Mouse (Mus musculus) intestine, embryonic 14.5 days (tissue): ENCODE results near the gene Cemip2. TPM values are rescaled to one million over a fixed set of nuclear protein-coding genes. Genes with fewer than 3 reads are reported as not detected.

Source experiments
- ATAC-seq: fragments of 200-750 bp; cut with Nextera tagmentation; replicated peaks from 2 replicates; pipeline ENCODE4 v1.8.0; 2017; ENCODE audit warnings: low read depth, moderate number of reproducible peaks, moderate TSS enrichment, moderate library complexity; ENCODE audit not compliant: low FRiP score, low TSS enrichment
- DNase-seq: peaks from one replicate; pipeline ENCODE4 v3.0.0-alpha.2; 2018; ENCODE audit warnings: low spot score
- H3K27ac ChIP-seq: fragments of 300-500 bp; sonication (generic); 2 replicates; pipeline ENCODE4 v1.5.1; 2014; ENCODE audit warnings: low read depth, mild to moderate bottlenecking, control low read depth
- H3K27me3 ChIP-seq: fragments of 300-500 bp; sonication (generic); replicated peaks from 2 replicates; pipeline ENCODE4 v1.6.1; 2014; ENCODE audit warnings: low read length, control low read depth; ENCODE audit not compliant: control insufficient read depth, insufficient read depth
- H3K36me3 ChIP-seq: fragments of 300-500 bp; sonication (generic); 2 replicates; pipeline ENCODE4 v1.6.1; 2014; ENCODE audit warnings: low read length, control low read depth; ENCODE audit not compliant: control insufficient read depth, insufficient read depth
- H3K4me1 ChIP-seq: fragments of 300-500 bp; sonication (generic); replicated peaks from 2 replicates; pipeline ENCODE4 v1.6.1; 2014; ENCODE audit warnings: low read length, control low read depth, mixed read lengths; ENCODE audit not compliant: control insufficient read depth, insufficient read depth
- H3K4me2 ChIP-seq: fragments of 300-500 bp; sonication (generic); 2 replicates; pipeline ENCODE4 v1.6.1; 2014; ENCODE audit warnings: low read length
- H3K4me3 ChIP-seq: fragments of 300-500 bp; sonication (generic); 2 replicates; pipeline ENCODE4 v1.5.1; 2014; ENCODE audit warnings: low read depth, low read length, control low read depth, mixed read lengths
- H3K9ac ChIP-seq: fragments of 300-500 bp; sonication (generic); 2 replicates; pipeline ENCODE4 v1.6.1; 2014; ENCODE audit warnings: mild to moderate bottlenecking, low read length
- H3K9me3 ChIP-seq: fragments of 300-500 bp; sonication (generic); 2 replicates; pipeline ENCODE4 v1.6.1; 2016; ENCODE audit warnings: low read length, control low read depth; ENCODE audit not compliant: control insufficient read depth
- WGBS: fragments of 180-500 bp; shearing (Covaris S2); extraction: QIAGEN DNeasy Blood & Tissue Kit; methylation state at CpG from one replicate; pipeline ENCODE4 v1.1.7; 2014; 5-methylcytosine and 5-hydroxymethylcytosine counted together
- polyA plus RNA-seq: library from polyadenylated mRNA; unstranded; fragments of >200 nt; fragmentation: Nextera tagmentation; extraction: Ambion mirVana; gene quantifications from 2 replicates; pipeline ENCODE4 v1.2.1, GENCODE M21; 2014

The Cemip2 gene
- polyA plus RNA-seq, 1 experiment from 2014 or later = 14.8 TPM

GRCm38 (mm10) chr19:21791826-21792225 lies 13.7 kb downstream of the Cemip2 start:
- no peaks in the 10 kb centered on the region for H3K4me1 ChIP-seq
- peaks cover 11% of the 10 kb centered on the region; the same call in 1 of the 2 replicates for H3K36me3 ChIP-seq
- DNase-seq (no peak), ATAC-seq (no peak)
- no peaks in the 10 kb centered on the region for H3K9me3 ChIP-seq
- no peak overlapping the region for H3K4me3 ChIP-seq
- no peak overlapping the region for H3K9ac ChIP-seq
- H3K4me2 ChIP-seq = no peak overlapping the region
- WGBS = 90% methylated on average over 4 of the region's 4 CpGs
- no peaks in the 10 kb centered on the region for H3K27me3 ChIP-seq
- H3K27ac ChIP-seq = no peak overlapping the region

GRCm38 (mm10) chr19:21792587-21793175 lies 14.5 kb downstream of the Cemip2 start:
- 94% methylated on average over 26 of the region's 26 CpGs for WGBS
- H3K27ac ChIP-seq = no peak overlapping the region
- peaks cover 17% of the 10 kb centered on the region for H3K36me3 ChIP-seq
- no peak overlapping the region for H3K4me2 ChIP-seq
- H3K4me3 ChIP-seq = no peak overlapping the region
- H3K27me3 ChIP-seq = no peaks in the 10 kb centered on the region
- no peaks in the 10 kb centered on the region for H3K9me3 ChIP-seq
- no peaks in the 10 kb centered on the region for H3K4me1 ChIP-seq
- DNase-seq (no peak), ATAC-seq (no peak)
- no peak overlapping the region for H3K9ac ChIP-seq

- no peaks in the 10 kb centered on the region for H3K27me3 ChIP-seq
- no peak overlapping the region for H3K4me3 ChIP-seq
- H3K9me3 ChIP-seq = no peaks in the 10 kb centered on the region
- no peak overlapping the region for H3K4me2 ChIP-seq
- H3K36me3 ChIP-seq = peaks cover 33% of the 10 kb centered on the region
- H3K4me1 ChIP-seq = 0 out of 2 replicates have a peak, but pooled peaks cover under 1% of the 10 kb centered on the region
- DNase-seq = no peak
- no peak for ATAC-seq
- no peak overlapping the region for H3K27ac ChIP-seq
- WGBS = 95% methylated on average over 3 of the region's 3 CpGs
- no peak overlapping the region for H3K9ac ChIP-seq
These were observed 16.4 kb downstream of the Cemip2 start for GRCm38 (mm10) chr19:21794569-21794968.

- DNase-seq = no peak
- H3K36me3 ChIP-seq = peaks cover 44% of the 10 kb centered on the region
- no peak overlapping the region for H3K27ac ChIP-seq
- H3K27me3 ChIP-seq = no peaks in the 10 kb centered on the region
- no peak overlapping the region for H3K9ac ChIP-seq
- WGBS = 87% methylated on average over 5 of the region's 5 CpGs
- no peaks in the 10 kb centered on the region for H3K9me3 ChIP-seq
- H3K4me1 ChIP-seq = 0 out of 2 replicates have a peak, but pooled peaks cover 6% of the 10 kb centered on the region
- H3K4me2 ChIP-seq = no peak overlapping the region
- no peak for ATAC-seq
- H3K4me3 ChIP-seq = no peak overlapping the region
These were observed 18.2 kb downstream of the Cemip2 start for GRCm38 (mm10) chr19:21796333-21796732.

GRCm38 (mm10) chr19:21798700-21799099 lies 20.6 kb downstream of the Cemip2 start:
- peaks cover 56% of the 10 kb centered on the region for H3K36me3 ChIP-seq
- no peaks in the 10 kb centered on the region for H3K27me3 ChIP-seq
- no peak overlapping the region for H3K27ac ChIP-seq
- 0 out of 2 replicates have a peak, but pooled peaks cover 6% of the 10 kb centered on the region for H3K4me1 ChIP-seq
- 77% methylated on average over 3 of the region's 3 CpGs for WGBS
- no peak overlapping the region for H3K9ac ChIP-seq
- H3K4me2 ChIP-seq = no peak overlapping the region
- DNase-seq (no peak), ATAC-seq (no peak)
- no peak overlapping the region for H3K4me3 ChIP-seq
- H3K9me3 ChIP-seq = no peaks in the 10 kb centered on the region

- DNase-seq (no peak), ATAC-seq (no peak)
- no peak overlapping the region for H3K4me3 ChIP-seq
- WGBS = 67% methylated on average over 13 of the region's 13 CpGs
- H3K27me3 ChIP-seq = no peaks in the 10 kb centered on the region
- no peak overlapping the region; the same call in 1 of the 2 replicates for H3K27ac ChIP-seq
- peaks cover 61% of the 10 kb centered on the region for H3K36me3 ChIP-seq
- H3K4me1 ChIP-seq = 0 out of 2 replicates have a peak, but pooled peaks cover 6% of the 10 kb centered on the region
- no peaks in the 10 kb centered on the region for H3K9me3 ChIP-seq
- no peak overlapping the region for H3K4me2 ChIP-seq
- no peak overlapping the region for H3K9ac ChIP-seq
These were observed 21.6 kb downstream of the Cemip2 start for GRCm38 (mm10) chr19:21799410-21800373.

- no peak overlapping the region for H3K9ac ChIP-seq
- H3K9me3 ChIP-seq = no peaks in the 10 kb centered on the region
- H3K4me2 ChIP-seq = no peak overlapping the region
- whole genome bisulfite sequencing = 82% methylated on average over 8 of the region's 8 CpGs
- ATAC-seq (no peak), DNase-seq (no peak)
- no peak overlapping the region for H3K4me3 ChIP-seq
- 0 out of 2 replicates have a peak, but pooled peaks cover 6% of the 10 kb centered on the region for H3K4me1 ChIP-seq
- peaks cover 65% of the 10 kb centered on the region for H3K36me3 ChIP-seq
- no peak overlapping the region for H3K27ac ChIP-seq
- no peaks in the 10 kb centered on the region for H3K27me3 ChIP-seq
These were observed 26.3 kb downstream of the Cemip2 start for GRCm38 (mm10) chr19:21804488-21804887.

- H3K4me1 ChIP-seq = no peaks in the 10 kb centered on the region
- H3K9ac ChIP-seq = no peak overlapping the region
- no peak overlapping the region for H3K4me2 ChIP-seq
- H3K36me3 ChIP-seq = peaks cover 66% of the 10 kb centered on the region
- no peak for DNase-seq
- H3K27ac ChIP-seq = no peak overlapping the region
- no peak overlapping the region for H3K4me3 ChIP-seq
- H3K27me3 ChIP-seq = no peaks in the 10 kb centered on the region
- no peaks in the 10 kb centered on the region for H3K9me3 ChIP-seq
- WGBS = 67% methylated on average over 3 of the region's 3 CpGs
- ATAC-seq = no peak
These were observed 27.2 kb downstream of the Cemip2 start for GRCm38 (mm10) chr19:21805305-21805704.
